ENCODE assay signal across 9 mouse cellular contexts in the genomic region with DNA sequence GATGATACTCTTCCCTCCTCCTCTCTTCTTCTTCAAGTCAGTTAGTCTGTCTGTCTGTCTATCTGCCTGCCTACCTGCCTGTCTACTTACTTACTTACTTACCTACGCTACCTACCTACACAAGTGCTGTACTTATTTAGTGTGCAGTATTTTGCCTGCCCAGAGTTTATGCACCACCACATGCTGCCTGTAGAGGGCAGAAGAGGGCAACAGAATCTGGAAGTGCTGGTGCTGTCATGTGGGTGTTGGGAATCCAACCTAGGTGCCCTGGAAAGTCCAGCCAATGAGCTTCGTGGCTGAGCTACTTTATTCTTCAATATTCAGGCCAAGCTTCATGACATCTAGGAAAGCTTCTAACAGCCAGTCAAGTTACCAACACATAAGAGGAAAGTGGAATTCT. TPM values are rescaled to one million over a fixed set of nuclear protein-coding genes. Genes with fewer than 3 reads are reported as not detected.
DNase-seq lines count a peak whose midpoint lies in the region; ATAC-seq lines count a peak whose summit lies in the region.
"Had no signal": no experiment of that assay in that cellular context is flagged by ENCODE, and none has a peak within 500 bp of the region (broad histone marks: within the 10 kb centered on the region; RNA-seq: fewer than 3 reads in every experiment).

No protein-coding gene starts in this region.

- H3K27me3 ChIP-seq in erythroblast, embryonic 14.5 days (ENCODE audit: control insufficient read depth) = no peaks in the 10 kb centered on the region
- H3K27me3 ChIP-seq in limb, embryonic 10.5 days (ENCODE audit: low read depth, poor library complexity, severe bottlenecking) = no peaks in the 10 kb centered on the region
- no peaks in the 10 kb centered on the region for H3K27me3 ChIP-seq in neural tube, embryonic 11.5 days (ENCODE audit: control insufficient read depth, insufficient read depth, low read length)

- ATAC-seq in neural tube, embryonic 11.5 days (ENCODE audit: insufficient read depth, low FRiP score, low TSS enrichment) = no peak

- 74% methylated on average over 2 of the region's 2 CpGs for WGBS in limb, embryonic 10.5 days
- WGBS in neural tube, embryonic 11.5 days = 86% methylated on average over 2 of the region's 2 CpGs

- H3K9ac ChIP-seq in neural tube, embryonic 11.5 days (ENCODE audit: low read length) = no peak overlapping the region

- peaks cover 77% of the 10 kb centered on the region for H3K36me3 ChIP-seq in erythroblast, embryonic 14.5 days (ENCODE audit: control insufficient read depth)
- H3K36me3 ChIP-seq in limb, embryonic 10.5 days = peaks cover 88% of the 10 kb centered on the region
- H3K36me3 ChIP-seq in neural tube, embryonic 11.5 days (ENCODE audit: control insufficient read depth, insufficient read depth, low read length) = peaks cover 7% of the 10 kb centered on the region

- peak overlapping the region; percentile 57 for H3K4me3 ChIP-seq in erythroblast, embryonic 14.5 days (replicated peaks)
- H3K4me3 ChIP-seq in limb, embryonic 10.5 days = no peak overlapping the region
- no peak overlapping the region for H3K4me3 ChIP-seq in neural tube, embryonic 11.5 days (ENCODE audit: low read depth, low read length)

- no peak overlapping the region for H3K27ac ChIP-seq in limb, embryonic 10.5 days
- no peak overlapping the region for H3K27ac ChIP-seq in neural tube, embryonic 11.5 days (ENCODE audit: low read depth, low read length)

- H3K4me2 ChIP-seq in neural tube, embryonic 11.5 days (ENCODE audit: low read depth) = no peak overlapping the region

- H3K9me3 ChIP-seq in erythroblast, embryonic 14.5 days (ENCODE audit: control insufficient read depth, low read length) = no peaks in the 10 kb centered on the region
- H3K9me3 ChIP-seq in limb, embryonic 10.5 days (replicated peaks) = no peaks in the 10 kb centered on the region
- H3K9me3 ChIP-seq in neural tube, embryonic 11.5 days (ENCODE audit: control insufficient read depth, low read length) = no peaks in the 10 kb centered on the region

- DNase-seq in cerebellum, postnatal 36 days = peak; percentile 23 to 37
- DNase-seq in cerebellum, adult 9-10 months = no peak
- DNase-seq in urinary bladder, postnatal 14 days (ENCODE audit: low spot score) = peak; percentile 22
- no peak for DNase-seq in urinary bladder, postnatal 4 days (ENCODE audit: low spot score in 2 of 2)
- peak; percentile 58 for DNase-seq in limb, embryonic 10.5 days (ENCODE audit: low spot score)
- peak; percentile 38 for DNase-seq in neural tube, embryonic 11.5 days (ENCODE audit: low spot score)
- no peak for DNase-seq in gastrocnemius, postnatal 10 days

- peaks cover 58% of the 10 kb centered on the region for H3K4me1 ChIP-seq in erythroblast, embryonic 14.5 days (ENCODE audit: control insufficient read depth)
- no peaks in the 10 kb centered on the region for H3K4me1 ChIP-seq in limb, embryonic 10.5 days
- H3K4me1 ChIP-seq in neural tube, embryonic 11.5 days (ENCODE audit: control insufficient read depth, insufficient read depth, low read length) = no peaks in the 10 kb centered on the region

RNA-seq across cellular contexts. Expression of a gene that starts 12.3 kb away (rescaled TPM):
- polyA plus RNA-seq in erythroblast, embryonic 14.5 days (2012) = 8.1 and 12.3 TPM in 2 replicates
- 841 and 852 TPM in 2 replicates for polyA plus RNA-seq in limb, embryonic 10.5 days (2016; fragmentation: Nextera tagmentation; extraction: Ambion mirVana)
- 895 and 931 TPM in 2 replicates for polyA plus RNA-seq in neural tube, embryonic 11.5 days (2014; fragmentation: Nextera tagmentation; extraction: Ambion mirVana)
- total RNA-seq in gastrocnemius, postnatal 10 days (2021) = 100 to 1,000 TPM; 187 to 207 TPM

RNA-seq across cellular contexts. Expression of a gene that starts 15.6 kb away (rescaled TPM):
- 0.81 and 1.1 TPM in 2 replicates for polyA plus RNA-seq in erythroblast, embryonic 14.5 days (2012)
- 42.8 and 43.6 TPM in 2 replicates for polyA plus RNA-seq in limb, embryonic 10.5 days (2016; fragmentation: Nextera tagmentation; extraction: Ambion mirVana)
- 27.6 and 34.2 TPM in 2 replicates for polyA plus RNA-seq in neural tube, embryonic 11.5 days (2014; fragmentation: Nextera tagmentation; extraction: Ambion mirVana)
- 1 to 10 TPM; 8.8 to 10.0 TPM for total RNA-seq in gastrocnemius, postnatal 10 days (2021)

RNA-seq across cellular contexts. Expression of a gene that starts 29.1 kb away (rescaled TPM):
- polyA plus RNA-seq in erythroblast, embryonic 14.5 days (2012) = 3.0 and 5.0 TPM in 2 replicates
- polyA plus RNA-seq in limb, embryonic 10.5 days (2016; fragmentation: Nextera tagmentation; extraction: Ambion mirVana) = 84.5 and 92.0 TPM in 2 replicates
- polyA plus RNA-seq in neural tube, embryonic 11.5 days (2014; fragmentation: Nextera tagmentation; extraction: Ambion mirVana) = 112 and 125 TPM in 2 replicates
- 10 to 100 TPM; 37.7 to 46.4 TPM for total RNA-seq in gastrocnemius, postnatal 10 days (2021)

RNA-seq across cellular contexts. Expression of a gene that starts 42.0 kb away (rescaled TPM):
- 3.9 and 5.1 TPM in 2 replicates for polyA plus RNA-seq in erythroblast, embryonic 14.5 days (2012)
- 69.7 and 81.2 TPM in 2 replicates for polyA plus RNA-seq in limb, embryonic 10.5 days (2016; fragmentation: Nextera tagmentation; extraction: Ambion mirVana)
- 64.8 and 67.5 TPM in 2 replicates for polyA plus RNA-seq in neural tube, embryonic 11.5 days (2014; fragmentation: Nextera tagmentation; extraction: Ambion mirVana)
- 10 to 100 TPM; 46.6 to 48.1 TPM for total RNA-seq in gastrocnemius, postnatal 10 days (2021)

RNA-seq across cellular contexts. Expression of a gene that starts 48.7 kb away (rescaled TPM):
- not detected in 2 replicates for polyA plus RNA-seq in erythroblast, embryonic 14.5 days (2012)
- polyA plus RNA-seq in limb, embryonic 10.5 days (2016; fragmentation: Nextera tagmentation; extraction: Ambion mirVana) = not detected in 2 replicates
- not detected in 2 replicates for polyA plus RNA-seq in neural tube, embryonic 11.5 days (2014; fragmentation: Nextera tagmentation; extraction: Ambion mirVana)
- total RNA-seq in gastrocnemius, postnatal 10 days (2021) = not detected
- total RNA-seq: layer of hippocampus, adult 18-20 months had no signal

Comparison
In these comparisons a context has a peak if more than half of its experiments do, and no peak if none do; other contexts are left out.
1. DNase-seq: peak in cerebellum, postnatal 36 days (2 of 2), urinary bladder, postnatal 14 days (single experiment), limb, embryonic 10.5 days (single experiment) and neural tube, embryonic 11.5 days (single experiment); none in cerebellum, adult 9-10 months (single experiment), urinary bladder, postnatal 4 days (0 of 2) and gastrocnemius, postnatal 10 days (single experiment).
2. RNA of a gene that starts 12.3 kb away (polyA plus RNA-seq): 895 to 931 TPM in neural tube, embryonic 11.5 days and 841 to 852 TPM in limb, embryonic 10.5 days; 8.1 to 12.3 TPM in erythroblast, embryonic 14.5 days; every median in the first group is over 10 times any median in the second.
3. RNA of a gene that starts 15.6 kb away (polyA plus RNA-seq): 42.8 to 43.6 TPM in limb, embryonic 10.5 days and 27.6 to 34.2 TPM in neural tube, embryonic 11.5 days; 0.81 to 1.1 TPM in erythroblast, embryonic 14.5 days; every median in the first group is over 10 times any median in the second.
4. RNA of a gene that starts 29.1 kb away (polyA plus RNA-seq): 112 to 125 TPM in neural tube, embryonic 11.5 days and 84.5 to 92.0 TPM in limb, embryonic 10.5 days; 3.0 to 5.0 TPM in erythroblast, embryonic 14.5 days; every median in the first group is over 10 times any median in the second.